Mouse (Mus musculus) neutrophil, adult 65 days (primary cell): Measurements from ENCODE around the gene Acsm2. TPM values are rescaled to one million over a fixed set of nuclear protein-coding genes. Genes with fewer than 3 reads are reported as not detected.

ENCODE experiments used
- total RNA-seq: library from RNA; stranded (reverse); gene quantifications from 2 replicates; pipeline ENCODE4 v1.2.4, GENCODE M21; 2023

Gene Acsm2
- not detected in 2 replicates for total RNA-seq

DNA sequence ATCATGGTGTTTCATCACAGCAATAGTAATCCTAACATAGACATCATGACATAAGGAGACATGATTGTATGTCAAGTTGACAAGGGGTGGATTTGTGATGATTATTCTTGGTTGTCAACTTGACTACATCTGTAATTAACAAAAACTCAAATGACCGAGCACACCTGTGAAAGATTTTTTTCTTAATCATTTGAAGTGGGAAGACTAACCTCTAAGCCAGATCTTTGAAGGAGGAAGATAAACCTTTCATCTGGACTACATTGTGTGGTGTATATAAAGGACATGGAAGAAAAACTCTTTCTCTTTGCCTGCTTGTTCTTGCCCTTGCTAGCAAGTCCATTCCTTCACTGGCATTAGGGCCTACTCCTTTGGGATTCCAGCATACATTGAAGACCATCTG lies at the start of gene Acsm2:
TSS of gene Acsm2 (plus strand) at position 301 of the 400 bp plus-strand sequence.

DNA sequence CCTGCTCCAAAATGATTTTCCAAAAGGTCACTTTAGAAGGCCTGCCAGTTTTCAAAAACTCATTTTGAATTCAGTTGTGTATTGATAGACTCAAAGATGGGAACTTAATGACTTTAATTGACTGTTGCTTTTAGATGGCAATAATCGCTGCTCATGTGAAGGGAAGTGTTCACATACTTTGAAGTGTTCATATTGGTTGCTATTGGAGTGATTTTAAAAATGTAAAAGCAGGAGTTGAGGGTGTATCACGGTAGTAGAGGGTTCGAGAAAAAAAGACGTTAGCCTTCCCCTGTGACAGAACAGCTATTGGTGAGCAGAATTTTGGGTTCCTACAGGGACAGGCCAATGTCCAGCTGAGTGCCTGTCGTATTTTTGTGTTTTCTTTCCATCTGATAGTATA lies 35.0 kb upstream of the Acsm2 start, which contains the start of gene Acsm5:
TSS of gene Acsm5 (plus strand) at position 301 of the 400 bp plus-strand sequence.

DNA sequence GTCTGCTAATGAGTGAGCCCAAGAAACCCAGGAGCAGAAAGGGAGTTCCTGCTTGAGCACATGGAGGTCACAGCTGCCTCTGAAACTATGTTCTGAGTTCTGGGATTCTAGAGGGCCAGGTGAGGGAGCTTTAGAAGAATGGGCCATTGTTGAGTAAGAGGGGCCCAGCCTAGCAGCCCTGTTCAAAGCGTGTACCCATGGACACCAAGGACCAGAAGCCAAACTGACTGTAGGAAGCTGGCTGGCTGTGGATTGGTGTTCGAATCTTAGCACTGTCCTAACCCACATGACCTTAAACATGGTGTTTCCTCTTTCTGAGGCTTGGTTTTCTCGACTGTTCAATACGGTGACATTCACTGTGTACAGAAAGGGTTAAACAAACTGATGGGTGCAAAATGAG lies 30.8 kb upstream of the Acsm2 start, which contains the start of gene Pdilt:
TSS of gene Pdilt (minus strand) at position 101 of the 400 bp plus-strand sequence.

DNA sequence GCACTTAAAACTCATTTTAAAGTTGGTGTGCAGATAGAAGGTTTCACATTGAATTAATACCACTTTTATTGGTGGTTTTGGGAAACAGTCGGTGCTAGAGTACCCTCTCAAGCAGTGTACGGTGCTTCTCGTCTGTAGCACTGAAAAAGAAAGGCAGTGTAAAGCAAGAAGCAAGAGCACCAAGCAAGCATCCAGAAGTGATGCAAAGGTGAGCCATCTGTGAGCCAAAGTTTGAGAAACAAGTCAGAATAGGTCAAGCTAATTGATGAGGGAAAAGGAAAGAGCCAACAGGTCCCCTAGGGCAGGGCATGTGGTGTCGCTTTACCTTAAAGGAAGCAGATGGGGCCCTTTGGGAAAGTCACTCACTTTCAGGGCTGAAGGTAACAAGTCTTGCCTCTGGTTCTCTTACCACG lies 52.5 kb downstream of the Acsm2 start, which contains the start of gene Acsm1:
TSS of gene Acsm1 (plus strand) at position 363 of the 413 bp plus-strand sequence.

Other genes starting within 250 kb of the Acsm2 start
- not detected in 2 replicates for gene Gp2, start 95.1 kb upstream of the Acsm2 start, total RNA-seq
- not detected in 2 replicates for gene Umod, start 75.1 kb upstream of the Acsm2 start, total RNA-seq
- not detected in 2 replicates for gene Acsm5, start 34.9 kb upstream of the Acsm2 start, total RNA-seq
- gene Pdilt, start 30.9 kb upstream of the Acsm2 start, total RNA-seq, result not detected in 2 replicates
- gene Acsm1, start 52.7 kb downstream of the Acsm2 start, total RNA-seq, result not detected in 2 replicates
- not detected in 2 replicates for gene Acsm4, start 135.7 kb downstream of the Acsm2 start, total RNA-seq
- 13.7 and 18.0 TPM in 2 replicates for gene Thumpd1, start 166.5 kb downstream of the Acsm2 start, total RNA-seq
- gene Acsm3, start 206.6 kb downstream of the Acsm2 start, total RNA-seq, result not detected in 2 replicates
- gene Rexo5, start 239.7 kb downstream of the Acsm2 start, total RNA-seq, result 8.9 and 13.4 TPM in 2 replicates
- gene Eri2, start 239.7 kb downstream of the Acsm2 start, total RNA-seq, result 2.3 and 3.3 TPM in 2 replicates